Mouse (Mus musculus) small intestine, adult 2 months (tissue): ENCODE results near the gene Gm13694. TPM values are rescaled to one million over a fixed set of nuclear protein-coding genes. Genes with fewer than 3 reads are reported as not detected.
"Not testable (repeated sequence)": the region's sequence is repeated elsewhere in the genome, so short reads cannot be mapped to it uniquely, and the experiment has no call there.

ENCODE experiments used
- H3K27ac ChIP-seq: fragments of 200-500 bp; 2 replicates; pipeline ENCODE4 v1.5.1; 2012; ENCODE audit warnings: low read depth, low read length, control low read depth, inconsistent platforms; ENCODE audit not compliant: insufficient read depth
- H3K27me3 ChIP-seq: fragments of 200-500 bp; 2 replicates; pipeline ENCODE4 v1.6.1; 2012; ENCODE audit warnings: mild to moderate bottlenecking, moderate library complexity, low read length, inconsistent platforms; ENCODE audit not compliant: control insufficient read depth, insufficient read depth
- H3K36me3 ChIP-seq: fragments of 200-500 bp; 2 replicates; pipeline ENCODE4 v1.6.1; 2012; ENCODE audit warnings: mild to moderate bottlenecking, low read length, control low read depth, inconsistent platforms; ENCODE audit not compliant: control insufficient read depth, insufficient read depth
- H3K4me1 ChIP-seq: fragments of 200-500 bp; 2 replicates; pipeline ENCODE4 v1.6.1; 2012; ENCODE audit warnings: low read length, inconsistent platforms, mixed read lengths; ENCODE audit not compliant: control insufficient read depth, insufficient read depth, insufficient read length
- H3K4me3 ChIP-seq: fragments of 200-500 bp; 2 replicates; pipeline ENCODE4 v1.5.1; 2012; ENCODE audit warnings: low read depth, mild to moderate bottlenecking, control low read depth, inconsistent platforms, low read length, moderate library complexity
- CTCF ChIP-seq: fragments of 200-500 bp; IDR thresholded peaks from 2 replicates; pipeline ENCODE4 v1.5.1; 2012; ENCODE audit warnings: low read depth, mild to moderate bottlenecking, control low read depth, inconsistent platforms, low read length, moderate library complexity, mixed read lengths; ENCODE audit not compliant: insufficient replicate concordance, insufficient read length; ENCODE audit errors: extremely low read depth
- POLR2A ChIP-seq: fragments of 200-500 bp; IDR thresholded peaks from 2 replicates; pipeline ENCODE4 v1.6.1; 2012; ENCODE audit warnings: low read depth, mild to moderate bottlenecking, control low read depth, inconsistent platforms, low read length, moderate library complexity
- WGBS: fragments of 180-500 bp; shearing (Covaris S2); methylation state at CpG from one replicate; pipeline ENCODE4 v1.1.7; 2018; 5-methylcytosine and 5-hydroxymethylcytosine counted together
- polyA plus RNA-seq: library from polyadenylated mRNA; depleted of rRNA; stranded (reverse); fragments of >200 nt; gene quantifications from 2 replicates; pipeline ENCODE4 v1.2.3, GENCODE M21; 2012

The Gm13694 gene
- polyA plus RNA-seq, 1 experiment = not detected

- not testable (repeated sequence) for H3K27ac ChIP-seq, H3K36me3 ChIP-seq, H3K4me3 ChIP-seq, H3K4me1 ChIP-seq, H3K27me3 ChIP-seq
- 40% methylated on average over 8 of the region's 9 CpGs for WGBS
These were observed 15.0 kb downstream of the Gm13694 start for GRCm38 (mm10) chr2:83993639-83994255.

- H3K36me3 ChIP-seq, H3K4me3 ChIP-seq, H3K27me3 ChIP-seq, H3K27ac ChIP-seq, H3K4me1 ChIP-seq: not testable (repeated sequence)
- WGBS = 66% methylated on average over 3 of the region's 3 CpGs
These were observed 15.8 kb downstream of the Gm13694 start for GRCm38 (mm10) chr2:83994526-83994925.

DNA sequence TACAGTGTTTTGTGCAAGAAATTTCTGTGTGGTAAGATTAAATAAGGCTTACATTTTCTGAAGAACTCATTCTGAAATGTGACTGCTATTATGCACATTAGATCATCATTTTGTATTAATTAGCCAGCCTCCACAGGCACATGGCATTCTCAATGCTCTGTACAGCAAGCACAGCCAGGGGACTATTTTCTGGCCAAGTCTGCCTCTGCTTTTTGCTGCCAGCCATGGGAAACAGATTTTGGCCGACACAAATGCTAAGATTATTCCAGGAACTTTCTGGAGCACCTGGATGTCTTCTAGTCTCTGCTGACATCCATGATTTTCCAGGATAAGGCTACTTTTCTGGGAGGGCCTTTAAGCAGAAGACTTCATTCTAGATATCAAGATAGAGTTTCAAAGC, 30.2 kb downstream of the Gm13694 start:
- no peaks in the 10 kb centered on the region for H3K27me3 ChIP-seq
- WGBS = 38% methylated on average over 1 of the region's 1 CpGs

GRCm38 (mm10) chr2:84009818-84010217, 31.1 kb downstream of the Gm13694 start:
- H3K36me3 ChIP-seq = no peaks in the 10 kb centered on the region
- no peak overlapping the region for H3K4me3 ChIP-seq
- 41% methylated on average over 3 of the region's 3 CpGs for WGBS
- H3K4me1 ChIP-seq = no peaks in the 10 kb centered on the region
- no peak for TF ChIP-seq POLR2A
- TF ChIP-seq CTCF = no peak
- no peak overlapping the region for H3K27ac ChIP-seq
- no peaks in the 10 kb centered on the region for H3K27me3 ChIP-seq

More for the DNA sequence above, 30.2 kb downstream of the Gm13694 start:
- H3K36me3 ChIP-seq = no peaks in the 10 kb centered on the region
- H3K4me1 ChIP-seq = no peaks in the 10 kb centered on the region
- TF ChIP-seq POLR2A = no peak
- TF ChIP-seq CTCF = no peak
- H3K4me3 ChIP-seq = no peak overlapping the region
- H3K27ac ChIP-seq = no peak overlapping the region

- Histone ChIP-seq H3K36me3 (no peaks in the 10 kb centered on the region), H3K4me3 (no peak overlapping the region), H3K27me3 (no peaks in the 10 kb centered on the region), H3K27ac (no peak overlapping the region), H3K4me1 (peaks cover 2% of the 10 kb centered on the region; the same call in 1 of the 2 replicates)
- WGBS = 61% methylated on average over 6 of the region's 6 CpGs
- TF ChIP-seq POLR2A (no peak), CTCF (no peak)
These were observed 35.8 kb downstream of the Gm13694 start for GRCm38 (mm10) chr2:84014572-84014971.

DNA sequence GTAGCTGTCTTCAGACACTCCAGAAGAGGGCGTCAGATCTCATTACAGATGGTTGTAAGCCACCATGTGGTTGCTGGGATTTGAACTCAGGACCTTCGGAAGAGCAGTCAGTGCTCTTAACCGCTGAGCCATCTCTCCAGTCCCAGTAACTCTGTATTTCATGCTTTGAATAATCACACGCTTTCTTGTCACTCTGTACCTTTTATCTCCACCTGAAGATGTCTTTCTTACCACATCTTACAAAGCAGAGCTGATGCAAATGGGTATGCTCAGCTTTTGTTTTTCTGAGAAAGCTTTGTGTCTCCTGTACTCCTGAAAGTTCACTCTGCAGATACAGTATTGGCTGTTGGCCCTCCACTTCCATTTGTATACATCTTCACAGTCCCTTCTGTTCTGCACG, 37.6 kb downstream of the Gm13694 start:
- H3K27me3 ChIP-seq, H3K4me3 ChIP-seq, H3K27ac ChIP-seq, H3K36me3 ChIP-seq, H3K4me1 ChIP-seq: not testable (repeated sequence)
- WGBS = 71% methylated on average over 5 of the region's 5 CpGs

DNA sequence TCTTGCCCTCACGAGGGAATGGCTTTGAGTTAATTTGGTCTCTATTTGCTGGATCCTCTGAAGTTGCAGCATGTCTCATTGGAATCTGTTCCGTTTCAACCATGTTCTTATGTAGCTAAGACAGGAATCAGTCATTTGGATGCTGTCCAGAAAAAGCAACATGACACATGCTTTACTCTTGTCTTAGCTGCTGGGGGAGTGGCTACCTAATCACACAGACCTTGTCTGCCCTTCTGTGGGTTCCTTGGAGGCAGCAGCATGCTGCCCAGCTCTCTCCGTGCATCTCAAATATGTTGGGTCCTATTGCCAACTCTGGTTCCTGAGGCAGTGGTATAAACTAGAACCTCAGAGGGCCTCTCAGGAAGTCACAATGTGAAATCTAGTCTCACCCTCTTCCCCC, 39.6 kb downstream of the Gm13694 start:
- Histone ChIP-seq H3K36me3 (no peaks in the 10 kb centered on the region), H3K4me3 (no peak overlapping the region), H3K27me3 (no peaks in the 10 kb centered on the region), H3K4me1 (peaks cover 2% of the 10 kb centered on the region; the same call in 1 of the 2 replicates), H3K27ac (no peak overlapping the region)
- WGBS = 53% methylated on average over 3 of the region's 3 CpGs
- TF ChIP-seq CTCF = no peak
- TF ChIP-seq POLR2A = no peak
